Mouse (Mus musculus) forebrain, embryonic 12.5 days (tissue): ENCODE measurements around the gene Crip3. TPM values are rescaled to one million over a fixed set of nuclear protein-coding genes. Genes with fewer than 3 reads are reported as not detected.

ENCODE experiments used
- ATAC-seq: fragments of 200-750 bp; cut with Nextera tagmentation; 2 replicates; pipeline ENCODE4 v1.8.0; 2017; ENCODE audit warnings: moderate TSS enrichment; ENCODE audit not compliant: low FRiP score
- H3K27ac ChIP-seq: fragments of 300-500 bp; sonication (generic); 2 replicates; pipeline ENCODE4 v1.5.1; 2016; ENCODE audit warnings: mild to moderate bottlenecking
- H3K27me3 ChIP-seq: fragments of 300-500 bp; sonication (generic); 2 replicates; pipeline ENCODE4 v1.6.1; 2016; ENCODE audit warnings: mild to moderate bottlenecking
- H3K36me3 ChIP-seq: fragments of 300-500 bp; sonication (generic); replicated peaks from 2 replicates; pipeline ENCODE4 v1.6.1; 2016; ENCODE audit warnings: mild to moderate bottlenecking
- H3K4me1 ChIP-seq: fragments of 300-500 bp; sonication (generic); 2 replicates; pipeline ENCODE4 v1.6.1; 2016
- H3K4me2 ChIP-seq: fragments of 300-500 bp; sonication (generic); 2 replicates; pipeline ENCODE4 v1.6.1; 2016; ENCODE audit warnings: mild to moderate bottlenecking, moderate library complexity
- H3K4me3 ChIP-seq: fragments of 300-500 bp; sonication (generic); replicated peaks from 2 replicates; pipeline ENCODE4 v1.5.1; 2016; ENCODE audit warnings: mild to moderate bottlenecking
- H3K9ac ChIP-seq: fragments of 300-500 bp; sonication (generic); 2 replicates; pipeline ENCODE4 v1.6.1; 2016; ENCODE audit warnings: mild to moderate bottlenecking
- H3K9me3 ChIP-seq: fragments of 300-500 bp; sonication (generic); 2 replicates; pipeline ENCODE4 v1.6.1; 2016
- WGBS: fragments of 180-500 bp; shearing (Covaris S2); methylation state at CpG from one replicate; pipeline ENCODE4 v1.1.7; 2016; 5-methylcytosine and 5-hydroxymethylcytosine counted together
- polyA plus RNA-seq: library from polyadenylated mRNA; unstranded; fragments of >200 nt; fragmentation: Nextera tagmentation; extraction: Ambion mirVana; gene quantifications from 2 replicates; pipeline ENCODE4 v1.2.1, GENCODE M21; 2016

Gene Crip3
- polyA plus RNA-seq, 1 experiment from 2014 or later: 0.91 TPM

DNA sequence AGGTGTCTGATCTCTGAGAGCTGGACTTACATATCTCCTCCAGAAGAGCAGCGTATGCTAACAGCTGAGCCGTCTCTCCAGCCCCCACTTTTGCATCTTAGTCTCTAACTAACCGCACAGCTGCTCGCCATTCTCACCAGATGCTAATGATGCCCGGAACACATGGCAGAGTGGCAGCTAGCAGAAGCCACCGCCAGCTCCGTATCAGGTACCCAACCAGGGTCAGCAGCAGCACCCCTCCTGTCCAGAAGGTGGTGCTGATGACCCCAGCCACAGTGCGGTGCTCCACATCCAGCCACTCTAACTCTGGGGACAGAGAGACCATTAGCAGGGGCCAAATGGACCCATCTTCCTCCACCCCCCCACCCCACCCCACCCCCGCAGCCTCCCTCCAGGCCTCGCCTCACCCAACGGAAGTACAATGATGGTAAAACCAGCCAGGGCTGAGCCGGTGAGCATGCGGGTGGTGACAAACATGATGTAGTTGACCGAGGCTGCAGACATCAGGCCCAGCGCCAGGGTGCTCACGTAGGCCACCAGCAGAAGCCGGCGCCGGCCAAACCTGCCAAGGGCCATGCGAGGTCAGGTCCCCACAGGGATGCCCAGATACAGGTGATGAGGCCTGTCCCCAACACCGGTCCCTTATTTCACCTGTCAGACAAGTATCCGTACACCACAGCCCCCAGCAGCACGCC is 8.1 kb downstream of the Crip3 start:
- peak; percentile 62 for ATAC-seq
- WGBS: 28% methylated on average over 23 of the region's 23 CpGs
- no peak overlapping the region for H3K27ac ChIP-seq
- no peak overlapping the region for H3K4me3 ChIP-seq
- H3K9me3 ChIP-seq: no peaks in the 10 kb centered on the region
- H3K4me2 ChIP-seq: peak overlapping the region; percentile 10; the same call in 1 of the 2 replicates
- H3K4me1 ChIP-seq: peaks cover 15% of the 10 kb centered on the region
- peaks cover 39% of the 10 kb centered on the region for H3K27me3 ChIP-seq
- H3K36me3 ChIP-seq: no peaks in the 10 kb centered on the region
- H3K9ac ChIP-seq: no peak overlapping the region

DNA sequence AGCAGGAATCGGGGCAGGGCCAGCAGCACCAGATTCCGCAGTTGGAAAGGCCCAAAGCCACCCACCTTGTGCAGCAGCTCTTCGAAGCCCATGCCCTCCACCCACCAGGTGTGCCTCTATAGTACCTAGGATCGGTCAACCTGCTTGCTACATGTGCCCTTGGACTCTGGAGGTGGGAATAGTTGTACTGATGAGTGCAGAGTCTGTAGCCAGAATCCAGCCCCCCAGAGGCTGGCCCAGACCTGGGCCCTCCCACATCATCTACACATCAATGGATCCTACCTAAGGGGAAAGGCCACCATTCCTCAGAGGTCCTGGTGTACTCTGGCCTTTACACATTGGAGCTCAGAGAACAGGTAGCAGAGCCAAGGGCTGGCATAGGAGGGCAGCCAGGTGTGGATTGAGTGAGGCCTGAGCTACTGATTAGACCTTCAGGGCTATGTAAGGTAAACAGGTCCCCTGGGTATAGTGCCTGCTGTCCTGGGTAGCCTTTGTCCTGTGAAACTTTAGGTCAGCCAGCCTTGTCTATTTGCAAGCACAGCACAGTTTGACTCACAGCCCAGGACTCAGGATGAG is 9.7 kb downstream of the Crip3 start, which contains the start of gene Slc22a7:
Gene Slc22a7, minus strand, starts transcription at position 160 of the 576 bp plus-strand sequence.
- Histone ChIP-seq H3K4me1 (peaks cover 22% of the 10 kb centered on the region), H3K4me3 (no peak within 1 kb of the TSS), H3K27ac (no peak within 1 kb of the TSS), H3K36me3 (no peaks in the 10 kb centered on the region; the same call in 1 of the 2 replicates), H3K9ac (no peak within 1 kb of the TSS), H3K4me2 (no peak within 1 kb of the TSS), H3K9me3 (no peaks in the 10 kb centered on the region), H3K27me3 (peaks cover 51% of the 10 kb centered on the region)
- no peak for ATAC-seq
- 88% methylated on average over 4 of the region's 4 CpGs for WGBS

DNA sequence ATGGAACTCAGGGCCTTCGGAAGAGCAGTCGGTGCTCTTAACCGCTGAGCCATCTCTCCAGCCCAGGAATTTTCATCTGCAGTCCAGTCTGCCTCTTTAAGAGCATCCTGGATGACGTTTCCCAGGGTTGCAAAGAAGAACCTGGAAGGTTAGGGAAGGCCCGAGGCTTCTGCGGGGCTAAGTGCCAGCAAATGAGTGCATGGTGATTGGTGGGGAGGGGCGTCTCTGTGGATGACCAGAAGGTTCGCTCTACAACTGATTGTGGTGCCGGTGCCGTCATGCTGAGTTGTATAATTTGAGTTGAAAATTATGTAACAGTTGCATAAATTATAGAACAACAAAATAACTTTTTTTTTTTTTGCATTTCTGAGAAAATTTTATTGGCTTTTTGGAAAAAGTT is 10.4 kb downstream of the Crip3 start:
- H3K27ac ChIP-seq: no peak overlapping the region
- no peaks in the 10 kb centered on the region; the same call in 1 of the 2 replicates for H3K36me3 ChIP-seq
- peaks cover 16% of the 10 kb centered on the region; the same call in 1 of the 2 replicates for H3K4me1 ChIP-seq
- H3K27me3 ChIP-seq: peaks cover 51% of the 10 kb centered on the region
- H3K4me3 ChIP-seq: no peak overlapping the region
- WGBS: 94% methylated on average over 10 of the region's 10 CpGs
- H3K4me2 ChIP-seq: no peak overlapping the region
- no peaks in the 10 kb centered on the region for H3K9me3 ChIP-seq
- no peak overlapping the region for H3K9ac ChIP-seq
- ATAC-seq: no peak

DNA sequence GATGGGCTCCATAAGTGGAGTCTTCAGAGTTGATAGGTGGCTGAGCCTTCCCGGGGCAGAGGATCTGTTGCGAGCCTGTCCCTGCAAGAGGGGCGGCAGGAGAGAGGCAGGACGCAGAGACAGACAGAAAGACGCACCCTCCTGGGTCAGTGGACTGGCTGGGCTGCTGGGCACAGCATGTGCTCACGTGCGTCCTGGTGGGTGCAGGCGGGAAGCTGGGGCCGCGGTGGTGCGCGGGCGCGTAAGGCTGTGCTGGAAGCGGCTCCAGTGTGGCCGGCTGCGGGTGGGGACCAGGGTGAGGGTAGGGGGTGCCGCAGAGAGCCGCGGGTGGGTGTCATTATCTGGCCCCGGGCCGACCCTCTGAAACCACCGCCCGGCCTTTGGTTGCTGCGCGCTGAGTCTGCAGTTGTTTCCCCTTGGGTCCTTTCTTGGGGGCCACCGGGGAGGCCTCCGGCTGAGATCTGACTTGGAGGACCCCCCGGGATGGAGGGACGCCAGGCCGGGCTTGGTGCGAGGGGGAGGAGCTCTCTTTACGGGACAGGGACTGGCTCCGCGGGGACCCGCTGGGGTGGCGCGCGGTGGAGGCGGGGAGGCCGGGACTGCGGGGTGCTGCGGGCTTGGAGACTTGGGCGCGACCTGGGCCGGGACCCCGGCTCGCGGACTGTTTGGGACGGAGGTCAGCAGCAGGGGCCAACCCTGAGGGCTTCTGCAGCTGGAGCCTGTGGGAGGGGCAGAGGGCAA is 16.3 kb downstream of the Crip3 start:
- Histone ChIP-seq H3K4me3 (peak overlapping the region; percentile 14), H3K4me1 (peaks cover 18% of the 10 kb centered on the region)

DNA sequence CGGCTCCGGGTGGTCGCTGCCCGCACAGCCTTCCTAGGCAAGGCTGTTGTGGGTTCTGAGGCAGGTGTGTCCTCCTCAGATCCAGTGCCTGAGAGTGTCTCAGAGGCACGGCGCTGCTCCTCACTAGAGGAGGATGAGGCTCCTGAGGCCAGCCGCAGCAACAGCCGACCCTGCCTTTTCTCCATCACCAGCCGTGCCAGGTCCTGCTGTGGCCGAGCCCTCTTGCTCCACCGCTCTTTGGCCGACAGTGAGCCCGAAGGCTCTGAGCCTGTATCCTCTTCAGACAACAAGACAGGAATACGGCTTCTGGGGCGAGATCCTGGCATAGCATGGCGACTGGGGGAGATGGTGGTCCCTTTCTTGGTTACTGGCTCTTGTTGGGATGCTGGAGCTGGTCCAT is 17.5 kb downstream of the Crip3 start:
- Histone ChIP-seq H3K27me3 (peaks cover 63% of the 10 kb centered on the region), H3K36me3 (no peaks in the 10 kb centered on the region; the same call in 1 of the 2 replicates), H3K9me3 (no peaks in the 10 kb centered on the region), H3K9ac (no peak overlapping the region), H3K4me3 (no peak overlapping the region), H3K27ac (no peak overlapping the region), H3K4me1 (peaks cover 18% of the 10 kb centered on the region), H3K4me2 (no peak overlapping the region)
- ATAC-seq: no peak
- WGBS: 89% methylated on average over 16 of the region's 16 CpGs

More for the DNA sequence above, 16.3 kb downstream of the Crip3 start:
- peak overlapping the region; percentile 40 for H3K4me2 ChIP-seq
- H3K27me3 ChIP-seq: peaks cover 67% of the 10 kb centered on the region
- no peak overlapping the region for H3K27ac ChIP-seq
- no peak for ATAC-seq
- H3K9me3 ChIP-seq: no peaks in the 10 kb centered on the region
- no peak overlapping the region for H3K9ac ChIP-seq
- no peaks in the 10 kb centered on the region; the same call in 1 of the 2 replicates for H3K36me3 ChIP-seq
- WGBS: 4% methylated on average over 49 of the region's 50 CpGs

DNA sequence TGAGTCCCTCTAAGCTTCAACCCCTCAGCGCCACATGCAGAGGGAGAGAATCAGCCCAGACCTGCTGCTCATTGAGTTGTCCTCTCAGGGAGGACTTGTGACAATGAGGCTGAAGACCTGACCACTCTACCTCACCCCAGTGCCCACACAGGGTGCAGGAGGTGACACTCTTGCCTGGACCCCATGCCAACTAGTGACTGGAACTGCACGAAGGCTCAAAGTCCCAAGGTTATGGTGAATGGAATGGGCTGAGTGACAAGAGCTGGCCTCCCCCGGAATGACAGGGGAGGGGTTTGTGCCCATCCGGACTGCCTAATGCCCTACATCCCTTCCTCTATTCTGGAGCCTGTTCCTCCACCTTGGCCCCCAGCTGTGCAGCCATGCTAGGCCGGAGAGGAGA is 24.0 kb downstream of the Crip3 start:
- 31% methylated on average over 5 of the region's 5 CpGs for WGBS
- Histone ChIP-seq H3K9ac (no peak overlapping the region), H3K36me3 (no peaks in the 10 kb centered on the region), H3K27me3 (peaks cover 44% of the 10 kb centered on the region), H3K4me3 (no peak overlapping the region), H3K9me3 (no peaks in the 10 kb centered on the region), H3K4me2 (no peak overlapping the region), H3K4me1 (peaks cover 36% of the 10 kb centered on the region), H3K27ac (no peak overlapping the region)
- ATAC-seq: no peak

DNA sequence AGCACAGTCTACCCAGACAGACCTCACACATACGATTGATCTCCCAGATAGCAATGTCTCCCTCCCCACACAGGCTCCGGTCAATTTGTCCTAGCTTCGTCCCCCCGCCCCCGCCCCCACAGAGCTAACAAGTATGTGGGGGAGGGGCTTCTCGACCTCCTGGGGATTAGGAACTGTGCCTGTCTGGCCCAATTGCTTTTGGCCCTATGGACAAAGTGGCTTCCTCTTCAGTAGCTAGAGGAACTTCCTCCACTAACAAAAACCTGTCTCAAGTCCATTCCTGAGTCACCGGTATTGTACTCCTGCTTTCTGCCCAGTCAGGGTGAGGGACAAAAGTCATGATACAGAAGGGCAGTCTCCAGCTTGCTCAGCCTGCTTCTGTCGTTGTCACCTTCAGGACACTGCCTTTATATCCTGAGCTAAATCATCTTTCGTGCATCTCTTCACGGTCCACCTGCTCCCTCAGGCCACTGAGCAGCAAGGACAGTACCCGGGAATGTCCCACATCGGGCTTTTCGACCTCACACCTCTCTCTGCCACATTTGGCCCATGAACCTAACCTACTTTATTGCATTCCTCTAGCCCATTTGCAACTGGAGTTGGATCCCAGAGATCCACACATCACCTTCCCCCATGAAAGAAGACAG is 24.7 kb downstream of the Crip3 start:
- Histone ChIP-seq H3K9me3 (no peaks in the 10 kb centered on the region), H3K9ac (no peak overlapping the region), H3K4me3 (0 out of 2 replicates have a peak overlapping the region, but pooled peaks have one; percentile 36), H3K27me3 (peaks cover 51% of the 10 kb centered on the region), H3K36me3 (0 out of 2 replicates have a peak, but pooled peaks cover 4% of the 10 kb centered on the region), H3K4me2 (peak overlapping the region; percentile 72), H3K4me1 (peaks cover 36% of the 10 kb centered on the region), H3K27ac (0 out of 2 replicates have a peak overlapping the region, but pooled peaks have one; percentile 65)
- WGBS: 6% methylated on average over 13 of the region's 13 CpGs
- ATAC-seq: 0 out of 2 replicates have a peak, but pooled peaks have one; percentile 3

DNA sequence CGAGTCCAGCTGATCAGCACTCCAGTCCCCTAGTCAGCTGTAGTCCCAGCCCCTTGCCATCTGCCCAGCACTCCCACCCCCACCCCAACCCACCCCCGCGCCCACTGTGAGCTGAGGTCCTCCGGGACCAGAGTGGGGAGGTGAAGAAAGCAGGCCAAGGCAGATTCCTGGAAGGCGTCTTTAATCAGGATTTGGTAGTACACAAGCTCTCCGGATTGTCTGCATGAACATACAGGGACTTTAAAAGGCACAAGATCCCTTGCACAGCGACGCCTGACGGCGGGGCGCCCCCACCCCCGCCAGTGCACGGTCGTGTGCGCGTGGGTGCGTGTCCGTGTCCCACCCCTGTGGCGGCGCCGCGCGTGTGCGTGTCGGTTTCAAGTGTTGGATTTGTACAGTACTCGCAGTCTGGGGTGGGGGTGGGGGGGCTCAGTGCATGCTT is 25.3 kb downstream of the Crip3 start:
- 2% methylated on average over 26 of the region's 26 CpGs for WGBS
- Histone ChIP-seq H3K36me3 (0 out of 2 replicates have a peak, but pooled peaks cover 9% of the 10 kb centered on the region), H3K4me1 (peaks cover 36% of the 10 kb centered on the region)

DNA sequence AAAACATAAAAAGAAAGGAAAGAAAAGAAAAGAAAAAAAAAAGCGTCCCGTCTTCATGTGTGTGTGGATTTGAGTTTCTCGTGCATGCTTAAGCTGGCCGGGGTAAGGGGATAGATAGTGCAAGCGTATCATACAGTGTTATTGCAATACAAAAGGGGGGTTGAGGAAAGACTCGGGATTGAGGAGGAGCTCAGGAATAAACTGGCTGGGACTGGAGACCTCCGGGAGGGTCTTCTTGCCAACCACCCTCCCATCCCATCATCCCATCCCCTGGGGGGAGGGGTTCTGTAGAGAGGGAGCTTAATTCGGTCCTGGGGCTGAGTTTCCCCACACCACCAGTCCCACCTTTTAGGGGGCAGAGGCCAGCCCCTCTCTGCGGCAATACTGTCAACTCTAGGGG is 25.8 kb downstream of the Crip3 start:
- H3K4me1 ChIP-seq: peaks cover 36% of the 10 kb centered on the region

More for the DNA sequence above, 25.3 kb downstream of the Crip3 start:
- H3K9ac ChIP-seq: peak overlapping the region; percentile 52; the same call in 1 of the 2 replicates
- peak; percentile 57 for ATAC-seq
- peak overlapping the region; percentile 72 for H3K4me2 ChIP-seq
- H3K9me3 ChIP-seq: no peaks in the 10 kb centered on the region
- peak overlapping the region; percentile 65; the same call in 1 of the 2 replicates for H3K27ac ChIP-seq
- H3K4me3 ChIP-seq: peak overlapping the region; percentile 36
- peaks cover 55% of the 10 kb centered on the region for H3K27me3 ChIP-seq

DNA sequence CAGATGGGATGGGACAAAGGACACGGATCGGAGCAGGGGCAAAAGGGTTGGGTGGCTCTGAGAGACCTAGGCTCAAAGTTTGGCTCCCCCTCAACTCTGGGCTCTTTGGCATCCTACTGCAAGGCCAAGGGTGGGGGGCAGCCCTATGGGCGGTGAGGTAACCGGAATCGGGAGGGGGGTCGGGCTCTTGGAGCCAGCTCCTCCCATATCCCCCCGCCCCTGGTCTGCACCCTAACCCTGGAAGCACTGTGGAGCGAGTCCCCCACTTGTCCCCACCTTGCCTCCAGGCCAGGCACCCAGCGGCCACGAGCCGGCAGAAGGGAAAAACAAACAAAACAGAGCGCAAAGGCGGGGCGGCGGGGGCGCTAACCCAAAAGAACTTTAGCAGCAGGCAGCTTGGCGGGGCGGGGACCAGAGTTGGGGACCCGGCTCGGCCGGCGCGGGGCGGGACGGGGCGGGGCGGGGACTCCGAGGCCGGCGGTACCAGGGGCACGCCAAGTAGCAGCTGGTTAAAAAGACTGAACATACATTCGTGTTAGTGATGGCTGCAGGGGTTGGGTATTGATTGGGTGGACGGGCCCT is 26.5 kb downstream of the Crip3 start:
- 2% methylated on average over 33 of the region's 33 CpGs for WGBS
- H3K27ac ChIP-seq: no peak overlapping the region

More for the DNA sequence above, 25.8 kb downstream of the Crip3 start:
- WGBS: 2% methylated on average over 9 of the region's 9 CpGs
- ATAC-seq: peak; percentile 31
- peak overlapping the region; percentile 72 for H3K4me2 ChIP-seq
- peak overlapping the region; percentile 36 for H3K4me3 ChIP-seq
- peak overlapping the region; percentile 65; the same call in 1 of the 2 replicates for H3K27ac ChIP-seq
- peak overlapping the region; percentile 55 for H3K9ac ChIP-seq
- peaks cover 61% of the 10 kb centered on the region for H3K27me3 ChIP-seq
- H3K9me3 ChIP-seq: no peaks in the 10 kb centered on the region
- H3K36me3 ChIP-seq: 0 out of 2 replicates have a peak, but pooled peaks cover 14% of the 10 kb centered on the region

DNA sequence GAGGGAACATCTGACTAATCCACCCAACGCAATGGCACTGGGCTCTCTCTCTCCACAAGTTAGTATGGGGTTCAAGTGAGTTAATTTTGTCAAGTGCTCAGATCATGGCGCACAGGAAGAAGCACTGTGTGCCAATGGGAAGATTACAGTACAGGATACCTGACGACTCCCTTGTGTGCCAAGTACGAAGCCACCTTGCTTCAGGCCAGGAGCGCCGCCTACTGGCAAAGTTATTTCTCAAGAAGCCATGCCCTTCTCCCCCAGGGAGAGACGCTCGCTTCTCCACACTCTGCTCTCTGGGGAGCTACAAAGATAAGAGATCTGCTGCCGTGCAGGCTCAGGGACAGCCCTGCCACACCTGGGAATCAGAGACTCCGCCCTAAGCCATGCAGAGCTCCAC is 29.1 kb downstream of the Crip3 start:
- Histone ChIP-seq H3K27ac (no peak overlapping the region), H3K36me3 (peaks cover 28% of the 10 kb centered on the region; the same call in 1 of the 2 replicates), H3K27me3 (peaks cover 78% of the 10 kb centered on the region), H3K4me3 (no peak overlapping the region), H3K9ac (no peak overlapping the region), H3K9me3 (no peaks in the 10 kb centered on the region), H3K4me2 (no peak overlapping the region), H3K4me1 (peaks cover 47% of the 10 kb centered on the region)
- 17% methylated on average over 10 of the region's 10 CpGs for WGBS
- ATAC-seq: no peak

More for the DNA sequence above, 26.5 kb downstream of the Crip3 start:
- H3K9me3 ChIP-seq: no peaks in the 10 kb centered on the region
- peak overlapping the region; percentile 72 for H3K4me2 ChIP-seq
- ATAC-seq: peak; percentile 50
- H3K36me3 ChIP-seq: peaks cover 18% of the 10 kb centered on the region; the same call in 1 of the 2 replicates
- peak overlapping the region; percentile 55 for H3K9ac ChIP-seq
- peaks cover 36% of the 10 kb centered on the region for H3K4me1 ChIP-seq
- peaks cover 67% of the 10 kb centered on the region for H3K27me3 ChIP-seq
- H3K4me3 ChIP-seq: peak overlapping the region; percentile 36
